Mouse (Mus musculus) intestine, embryonic 16.5 days (tissue): ENCODE results near the gene Ppa1. TPM values are rescaled to one million over a fixed set of nuclear protein-coding genes. Genes with fewer than 3 reads are reported as not detected.

Experiments used
- ATAC-seq: fragments of 200-750 bp; cut with Nextera tagmentation; 2 replicates; pipeline ENCODE4 v1.8.0; 2017; ENCODE audit warnings: moderate TSS enrichment, moderate library complexity
- H3K27ac ChIP-seq: fragments of 300-500 bp; sonication (generic); 2 replicates; pipeline ENCODE4 v1.5.1; 2014; ENCODE audit warnings: mild to moderate bottlenecking, low read length
- H3K27me3 ChIP-seq: fragments of 300-500 bp; sonication (generic); replicated peaks from 2 replicates; pipeline ENCODE4 v1.6.1; 2014; ENCODE audit warnings: low read length, control low read depth, mixed read lengths; ENCODE audit not compliant: control insufficient read depth, insufficient read depth
- H3K36me3 ChIP-seq: fragments of 300-500 bp; sonication (generic); 2 replicates; pipeline ENCODE4 v1.6.1; 2014; ENCODE audit warnings: low read length, control low read depth; ENCODE audit not compliant: control insufficient read depth, insufficient read depth
- H3K4me1 ChIP-seq: fragments of 300-500 bp; sonication (generic); 2 replicates; pipeline ENCODE4 v1.6.1; 2014; ENCODE audit warnings: low read length, control low read depth, mixed read lengths; ENCODE audit not compliant: control insufficient read depth, insufficient read depth
- H3K4me2 ChIP-seq: fragments of 300-500 bp; sonication (generic); 2 replicates; pipeline ENCODE4 v1.6.1; 2014; ENCODE audit warnings: low read depth, low read length, control low read depth
- H3K4me3 ChIP-seq: fragments of 300-500 bp; sonication (generic); 2 replicates; pipeline ENCODE4 v1.5.1; 2014; ENCODE audit warnings: mild to moderate bottlenecking, low read length
- H3K9ac ChIP-seq: fragments of 300-500 bp; sonication (generic); 2 replicates; pipeline ENCODE4 v1.6.1; 2014; ENCODE audit warnings: low read depth, low read length
- H3K9me3 ChIP-seq: fragments of 300-500 bp; sonication (generic); 2 replicates; pipeline ENCODE4 v1.6.1; 2016; ENCODE audit warnings: low read length, control low read depth; ENCODE audit not compliant: control insufficient read depth
- WGBS: fragments of 180-500 bp; shearing (Covaris S2); extraction: QIAGEN DNeasy Blood & Tissue Kit; methylation state at CpG from one replicate; pipeline ENCODE4 v1.1.7; 2014; 5-methylcytosine and 5-hydroxymethylcytosine counted together
- polyA plus RNA-seq: library from polyadenylated mRNA; unstranded; fragments of >200 nt; fragmentation: Nextera tagmentation; extraction: Ambion mirVana; gene quantifications from 2 replicates; pipeline ENCODE4 v1.2.1, GENCODE M21; 2015

Gene Ppa1
- polyA plus RNA-seq, 1 experiment from 2014 or later, result 233 TPM

GRCm38 (mm10) chr10:61632445-61632844, 15.9 kb upstream of the Ppa1 start:
- H3K36me3 ChIP-seq, result no peaks in the 10 kb centered on the region
- no peak overlapping the region for H3K4me3 ChIP-seq
- no peaks in the 10 kb centered on the region for H3K4me1 ChIP-seq
- 74% methylated on average over 10 of the region's 10 CpGs for WGBS
- H3K27me3 ChIP-seq, result no peaks in the 10 kb centered on the region
- H3K4me2 ChIP-seq, result no peak overlapping the region
- H3K27ac ChIP-seq, result no peak overlapping the region
- H3K9me3 ChIP-seq, result no peaks in the 10 kb centered on the region
- no peak overlapping the region for H3K9ac ChIP-seq
- no peak for ATAC-seq

- Histone ChIP-seq H3K27ac (no peak overlapping the region), H3K36me3 (no peaks in the 10 kb centered on the region), H3K27me3 (no peaks in the 10 kb centered on the region), H3K4me2 (no peak overlapping the region), H3K4me1 (no peaks in the 10 kb centered on the region), H3K9me3 (no peaks in the 10 kb centered on the region), H3K9ac (no peak overlapping the region), H3K4me3 (no peak overlapping the region)
- WGBS, result 78% methylated on average over 7 of the region's 7 CpGs
- ATAC-seq, result no peak
These were observed 11.3 kb upstream of the Ppa1 start for GRCm38 (mm10) chr10:61637055-61637454.

- no peak for ATAC-seq
- Histone ChIP-seq H3K27ac (no peak overlapping the region), H3K9ac (no peak overlapping the region), H3K27me3 (no peaks in the 10 kb centered on the region), H3K4me1 (no peaks in the 10 kb centered on the region), H3K4me3 (no peak overlapping the region), H3K4me2 (no peak overlapping the region), H3K36me3 (no peaks in the 10 kb centered on the region), H3K9me3 (no peaks in the 10 kb centered on the region)
- 59% methylated on average over 4 of the region's 4 CpGs for WGBS
These were observed 8.0 kb upstream of the Ppa1 start for GRCm38 (mm10) chr10:61640363-61640762.

DNA sequence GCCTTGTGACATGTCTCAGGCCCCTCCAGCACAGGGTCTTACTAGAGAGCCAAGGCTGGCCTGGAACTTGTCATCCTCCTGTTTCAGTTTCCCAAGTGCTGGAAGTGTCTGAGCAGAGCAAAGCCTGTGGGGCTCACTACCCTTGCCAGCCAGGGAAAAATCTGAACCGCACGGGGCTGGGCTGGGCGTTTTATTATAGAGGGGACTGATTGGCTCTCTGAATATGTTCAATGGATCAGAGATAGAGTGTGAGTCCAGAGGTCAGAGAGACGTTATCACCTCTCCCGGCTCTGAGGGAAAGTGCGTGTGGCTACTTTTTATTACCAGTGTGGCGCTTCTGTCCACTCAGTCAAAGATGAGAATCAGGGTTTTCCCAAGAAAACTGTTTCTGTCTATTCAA, 1.8 kb upstream of the Ppa1 start:
- Histone ChIP-seq H3K36me3 (no peaks in the 10 kb centered on the region), H3K9me3 (no peaks in the 10 kb centered on the region), H3K4me3 (no peak overlapping the region), H3K9ac (0 out of 2 replicates have a peak overlapping the region, but pooled peaks have one; percentile 11), H3K27me3 (no peaks in the 10 kb centered on the region), H3K4me1 (peaks cover 16% of the 10 kb centered on the region), H3K27ac (peak overlapping the region; percentile 71), H3K4me2 (peak overlapping the region; percentile 17)
- 37% methylated on average over 7 of the region's 7 CpGs for WGBS
- peak; percentile 79 for ATAC-seq

DNA sequence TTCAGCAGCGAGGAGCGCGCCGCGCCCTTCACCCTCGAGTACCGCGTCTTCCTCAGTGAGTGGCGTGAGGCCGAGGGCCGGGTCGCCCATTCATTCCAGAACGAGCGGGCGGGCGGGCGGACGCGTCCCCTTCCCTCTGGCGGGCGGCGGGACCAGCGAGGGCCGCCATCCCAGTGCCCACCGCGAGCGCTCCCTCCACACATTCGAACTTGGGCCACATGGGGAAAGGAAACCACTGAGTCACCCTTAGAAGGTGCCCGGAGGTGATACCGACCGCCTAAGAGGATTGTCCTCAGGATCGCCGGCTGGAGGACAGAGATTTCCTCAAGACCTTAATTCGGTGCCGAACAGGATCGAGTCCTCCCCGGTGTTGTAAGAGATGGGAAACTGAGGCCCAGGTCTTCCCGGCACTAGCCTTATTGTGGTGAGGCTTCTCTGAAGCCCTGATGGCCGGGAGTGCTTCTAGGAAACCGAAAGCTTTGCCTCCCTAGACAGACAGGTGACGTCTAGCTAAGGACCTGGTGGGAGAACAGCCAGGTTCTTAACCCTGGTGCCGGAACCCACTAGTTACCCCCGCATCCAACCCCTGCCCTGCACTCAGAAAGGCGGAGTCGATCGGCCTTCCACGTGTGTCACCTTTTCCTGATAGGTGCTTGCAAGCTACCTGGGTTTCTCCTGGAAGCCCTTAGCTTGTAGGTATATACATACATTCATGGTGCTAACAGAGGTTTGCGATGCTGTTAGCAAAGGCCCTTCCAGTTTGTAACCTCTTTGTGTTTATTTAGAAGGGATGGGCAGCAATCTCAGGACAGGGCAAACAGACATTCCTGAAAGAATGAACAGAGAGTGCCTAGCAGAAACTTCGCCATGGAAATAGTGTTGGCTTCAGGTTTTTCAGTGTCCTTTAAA, 639 bp downstream of the Ppa1 start:
- H3K36me3 ChIP-seq, result no peaks in the 10 kb centered on the region
- H3K4me3 ChIP-seq, result peak overlapping the region; percentile 71
- peaks cover 16% of the 10 kb centered on the region for H3K4me1 ChIP-seq
- peak; percentile 11 for ATAC-seq
- no peaks in the 10 kb centered on the region for H3K27me3 ChIP-seq
- WGBS, result under 1% methylated on average over 49 of the region's 49 CpGs
- H3K9ac ChIP-seq, result peak overlapping the region; percentile 78
- H3K4me2 ChIP-seq, result peak overlapping the region; percentile 79
- no peaks in the 10 kb centered on the region for H3K9me3 ChIP-seq
- H3K27ac ChIP-seq, result peak overlapping the region; percentile 66

DNA sequence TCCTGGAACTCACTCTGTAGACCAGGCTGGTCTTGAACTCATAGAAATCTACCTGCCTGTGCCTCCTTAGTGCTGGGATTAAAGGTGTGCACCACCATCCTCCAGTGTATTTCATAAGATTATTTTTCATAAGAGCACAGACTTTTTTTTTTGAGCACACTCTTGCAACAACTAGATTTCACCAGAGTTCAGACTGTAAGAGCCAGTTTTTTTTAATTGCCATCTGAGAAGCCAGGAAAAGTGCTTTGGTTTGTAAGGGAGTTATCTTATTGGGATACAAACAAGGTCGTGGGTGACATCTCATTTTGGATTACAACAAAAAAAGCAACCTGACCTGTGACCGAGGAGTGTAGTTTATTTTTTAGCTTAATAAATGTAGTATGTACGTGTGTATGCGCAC, 5.8 kb downstream of the Ppa1 start:
- WGBS, result 90% methylated on average over 4 of the region's 4 CpGs
- H3K4me1 ChIP-seq, result peaks cover 12% of the 10 kb centered on the region; the same call in 1 of the 2 replicates
- H3K4me2 ChIP-seq, result no peak overlapping the region
- no peak for ATAC-seq
- no peak overlapping the region for H3K4me3 ChIP-seq
- H3K27me3 ChIP-seq, result no peaks in the 10 kb centered on the region
- H3K27ac ChIP-seq, result no peak overlapping the region
- H3K9ac ChIP-seq, result no peak overlapping the region
- no peaks in the 10 kb centered on the region for H3K9me3 ChIP-seq
- H3K36me3 ChIP-seq, result no peaks in the 10 kb centered on the region

DNA sequence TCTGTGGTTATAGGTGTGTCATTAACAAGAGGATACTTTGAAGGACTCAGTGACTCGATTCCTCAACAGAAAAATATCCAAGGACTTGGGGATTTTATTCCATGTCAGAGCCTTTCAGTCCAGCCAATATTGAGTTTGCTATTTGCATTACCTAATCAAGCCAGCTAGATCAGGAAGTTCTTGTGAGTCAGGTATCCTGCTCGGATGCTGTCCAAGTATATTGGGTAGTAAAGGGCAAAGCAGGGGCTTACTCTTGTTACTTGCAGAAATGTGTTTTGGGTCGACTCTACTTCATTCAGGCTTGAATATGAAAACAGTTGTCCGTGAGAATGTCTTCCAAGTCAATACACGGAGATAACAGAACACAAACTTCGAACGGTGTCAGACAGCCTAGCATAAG, 6.3 kb downstream of the Ppa1 start:
- Histone ChIP-seq H3K36me3 (peaks cover under 1% of the 10 kb centered on the region; the same call in 1 of the 2 replicates), H3K27me3 (no peaks in the 10 kb centered on the region), H3K4me2 (no peak overlapping the region), H3K27ac (no peak overlapping the region), H3K9me3 (no peaks in the 10 kb centered on the region), H3K9ac (no peak overlapping the region), H3K4me3 (no peak overlapping the region), H3K4me1 (peaks cover 8% of the 10 kb centered on the region; the same call in 1 of the 2 replicates)
- ATAC-seq, result no peak
- WGBS, result 84% methylated on average over 7 of the region's 7 CpGs

- WGBS, result 72% methylated on average over 3 of the region's 3 CpGs
These were observed 6.8 kb downstream of the Ppa1 start for GRCm38 (mm10) chr10:61655188-61655587.

GRCm38 (mm10) chr10:61656928-61657882, 8.9 kb downstream of the Ppa1 start:
- no peak overlapping the region for H3K9ac ChIP-seq
- peak overlapping the region; percentile 66 for H3K27ac ChIP-seq
- H3K4me1 ChIP-seq, result peaks cover 4% of the 10 kb centered on the region; the same call in 1 of the 2 replicates
- no peaks in the 10 kb centered on the region for H3K9me3 ChIP-seq
- H3K27me3 ChIP-seq, result no peaks in the 10 kb centered on the region
- no peak overlapping the region for H3K4me3 ChIP-seq
- peak overlapping the region; percentile 31; the same call in 1 of the 2 replicates for H3K4me2 ChIP-seq
- peaks cover 3% of the 10 kb centered on the region; the same call in 1 of the 2 replicates for H3K36me3 ChIP-seq
- ATAC-seq, result peak; percentile 91
- 74% methylated on average over 18 of the region's 18 CpGs for WGBS

More at GRCm38 (mm10) chr10:61655188-61655587, 6.8 kb downstream of the Ppa1 start:
- Histone ChIP-seq H3K27me3 (no peaks in the 10 kb centered on the region), H3K9ac (no peak overlapping the region), H3K27ac (no peak overlapping the region), H3K4me1 (peaks cover 8% of the 10 kb centered on the region; the same call in 1 of the 2 replicates), H3K9me3 (no peaks in the 10 kb centered on the region), H3K4me3 (no peak overlapping the region), H3K4me2 (no peak overlapping the region), H3K36me3 (peaks cover 3% of the 10 kb centered on the region; the same call in 1 of the 2 replicates)
- ATAC-seq, result no peak
